20 mouse cellular contexts compared by ENCODE assay signal in the genomic region with DNA sequence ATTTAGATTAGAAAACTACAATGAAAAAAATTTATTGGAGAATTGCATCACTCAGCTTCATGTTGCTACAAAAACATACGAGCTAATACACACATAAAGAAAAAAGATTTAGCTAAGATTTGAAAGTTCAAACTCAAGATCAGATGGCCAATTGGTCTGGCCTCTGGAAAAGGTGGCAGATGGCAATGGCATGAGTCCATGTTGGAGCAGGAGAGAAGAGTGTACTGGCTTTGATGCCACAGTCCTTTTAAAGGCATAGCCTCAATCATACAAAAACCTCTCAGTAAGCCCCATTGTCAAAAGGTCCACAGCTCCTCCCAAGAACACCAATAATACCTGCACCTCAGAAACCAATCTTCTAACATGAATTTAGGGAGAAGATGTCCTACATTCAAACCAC. TPM values are rescaled to one million over a fixed set of nuclear protein-coding genes. Genes with fewer than 3 reads are reported as not detected.
"Had no signal": no experiment of that assay in that cellular context is flagged by ENCODE, and none has a peak within 500 bp of the region (broad histone marks: within the 10 kb centered on the region; RNA-seq: fewer than 3 reads in every experiment).

No protein-coding gene starts in this region.

- DNase-seq: kidney, adult 9 months; kidney, postnatal 36 days; lung, postnatal 14 days; retina, postnatal 1 day; right cerebral cortex, postnatal 4 days; thymus, adult 2 months; thymus, postnatal 25 days had no signal

- ATAC-seq: liver, embryonic 12.5 days; midbrain, embryonic 16.5 days had no signal

RNA-seq across cellular contexts. Expression of a gene that starts 35.0 kb away (rescaled TPM):
- total RNA-seq: layer of hippocampus, adult 2 months; layer of hippocampus, postnatal 10 days; left cerebral cortex, postnatal 14 days; megakaryocyte-erythroid progenitor cell, adult 5-6 weeks had no signal
- polyA plus RNA-seq: kidney, postnatal 0 days; limb, embryonic 11.5 days; limb, embryonic 15.5 days; liver, embryonic 12.5 days; lung, embryonic 15.5 days; midbrain, embryonic 12.5 days; midbrain, embryonic 16.5 days; spleen, adult 2 months; stomach, embryonic 15.5 days; thymus, adult 2 months had no signal
